Mouse (Mus musculus) kidney, embryonic 14.5 days (tissue): ENCODE measurements around the gene Slc41a2. TPM values are rescaled to one million over a fixed set of nuclear protein-coding genes. Genes with fewer than 3 reads are reported as not detected.

Source experiments
- ATAC-seq: fragments of 200-750 bp; cut with Nextera tagmentation; 2 replicates; pipeline ENCODE4 v1.8.0; 2017; ENCODE audit warnings: moderate number of reproducible peaks, mild to moderate bottlenecking, moderate TSS enrichment, moderate library complexity; ENCODE audit not compliant: low FRiP score, low TSS enrichment
- H3K27ac ChIP-seq: fragments of 300-500 bp; sonication (generic); 2 replicates; pipeline ENCODE4 v1.5.1; 2014; ENCODE audit warnings: low read depth, mild to moderate bottlenecking, low read length, moderate library complexity, mixed read lengths
- H3K27me3 ChIP-seq: fragments of 300-500 bp; sonication (generic); 2 replicates; pipeline ENCODE4 v1.6.1; 2014; ENCODE audit warnings: mild to moderate bottlenecking, low read length; ENCODE audit not compliant: control insufficient read depth, insufficient read depth
- H3K36me3 ChIP-seq: fragments of 300-500 bp; sonication (generic); 2 replicates; pipeline ENCODE4 v1.6.1; 2014; ENCODE audit warnings: low read length, mixed read lengths; ENCODE audit not compliant: control insufficient read depth, insufficient read depth
- H3K4me1 ChIP-seq: fragments of 300-500 bp; sonication (generic); 2 replicates; pipeline ENCODE4 v1.6.1; 2014; ENCODE audit warnings: low read length, mixed read lengths; ENCODE audit not compliant: control insufficient read depth, insufficient read depth
- H3K4me2 ChIP-seq: fragments of 300-500 bp; sonication (generic); replicated peaks from 2 replicates; pipeline ENCODE4 v1.6.1; 2014; ENCODE audit warnings: low read depth, mild to moderate bottlenecking, low read length
- H3K4me3 ChIP-seq: fragments of 300-500 bp; sonication (generic); 2 replicates; pipeline ENCODE4 v1.5.1; 2014; ENCODE audit warnings: mild to moderate bottlenecking, low read length
- H3K9ac ChIP-seq: fragments of 300-500 bp; sonication (generic); 2 replicates; pipeline ENCODE4 v1.6.1; 2014; ENCODE audit warnings: low read depth, mild to moderate bottlenecking, low read length, moderate library complexity
- H3K9me3 ChIP-seq: fragments of 300-500 bp; sonication (generic); 2 replicates; pipeline ENCODE4 v1.6.1; 2016; ENCODE audit warnings: low read length; ENCODE audit not compliant: control insufficient read depth
- WGBS: fragments of 180-500 bp; shearing (Covaris S2); extraction: QIAGEN DNeasy Blood & Tissue Kit; methylation state at CpG from one replicate; pipeline ENCODE4 v1.1.7; 2014; 5-methylcytosine and 5-hydroxymethylcytosine counted together
- polyA plus RNA-seq: library from polyadenylated mRNA; unstranded; fragments of >200 nt; fragmentation: Nextera tagmentation; extraction: Ambion mirVana; gene quantifications from 2 replicates; pipeline ENCODE4 v1.2.1, GENCODE M21; 2014

Gene Slc41a2
- polyA plus RNA-seq, 1 experiment from 2014 or later = 0.50 TPM

- Histone ChIP-seq H3K4me3 (no peak overlapping the region), H3K9ac (no peak overlapping the region), H3K4me2 (no peak overlapping the region), H3K27me3 (no peaks in the 10 kb centered on the region), H3K4me1 (peaks cover 34% of the 10 kb centered on the region), H3K36me3 (no peaks in the 10 kb centered on the region), H3K9me3 (peaks cover under 1% of the 10 kb centered on the region; the same call in 1 of the 2 replicates), H3K27ac (peak overlapping the region; percentile 56; the same call in 1 of the 2 replicates)
- 58% methylated on average over 7 of the region's 7 CpGs for WGBS
- ATAC-seq = 0 out of 2 replicates have a peak, but pooled peaks have one; percentile 5
These were observed 153.1 kb downstream of the Slc41a2 start for GRCm38 (mm10) chr10:83184480-83185069.

- Histone ChIP-seq H3K4me2 (no peak overlapping the region), H3K9me3 (peaks cover 3% of the 10 kb centered on the region; the same call in 1 of the 2 replicates), H3K27ac (peak overlapping the region; percentile 56; the same call in 1 of the 2 replicates), H3K27me3 (no peaks in the 10 kb centered on the region), H3K36me3 (no peaks in the 10 kb centered on the region), H3K9ac (no peak overlapping the region), H3K4me3 (no peak overlapping the region), H3K4me1 (peaks cover 34% of the 10 kb centered on the region)
- ATAC-seq = peak; percentile 15; the same call in 1 of the 2 replicates
- WGBS = 58% methylated on average over 12 of the region's 12 CpGs
These were observed 153.8 kb downstream of the Slc41a2 start for GRCm38 (mm10) chr10:83183634-83184479.

- no peak for ATAC-seq
- no peak overlapping the region for H3K4me3 ChIP-seq
- no peaks in the 10 kb centered on the region for H3K27me3 ChIP-seq
- WGBS = 36% methylated on average over 8 of the region's 8 CpGs
- no peak overlapping the region for H3K27ac ChIP-seq
- no peak overlapping the region for H3K9ac ChIP-seq
- H3K9me3 ChIP-seq = peaks cover 3% of the 10 kb centered on the region; the same call in 1 of the 2 replicates
- H3K4me2 ChIP-seq = no peak overlapping the region
- no peaks in the 10 kb centered on the region for H3K36me3 ChIP-seq
- H3K4me1 ChIP-seq = peaks cover 34% of the 10 kb centered on the region
These were observed 155.1 kb downstream of the Slc41a2 start for GRCm38 (mm10) chr10:83182573-83182960.

- Histone ChIP-seq H3K27me3 (no peaks in the 10 kb centered on the region), H3K9me3 (peaks cover 3% of the 10 kb centered on the region; the same call in 1 of the 2 replicates), H3K4me2 (no peak overlapping the region), H3K4me1 (peaks cover 32% of the 10 kb centered on the region), H3K36me3 (no peaks in the 10 kb centered on the region), H3K9ac (no peak overlapping the region), H3K4me3 (no peak overlapping the region), H3K27ac (0 out of 2 replicates have a peak overlapping the region, but pooled peaks have one; percentile 8)
- peak; percentile 18; the same call in 1 of the 2 replicates for ATAC-seq
- 55% methylated on average over 15 of the region's 15 CpGs for WGBS
These were observed 155.7 kb downstream of the Slc41a2 start for GRCm38 (mm10) chr10:83181831-83182572.

Other genes starting within 250 kb of the Slc41a2 start
- 0.69 and 0.89 TPM in 2 replicates for gene D10Wsu102e, start 22.3 kb upstream of the Slc41a2 start, polyA plus RNA-seq
- 0.74 and 0.76 TPM in 2 replicates for gene Aldh1l2, start 196.3 kb upstream of the Slc41a2 start, polyA plus RNA-seq
- gene Washc4, start 205.9 kb upstream of the Slc41a2 start, polyA plus RNA-seq = 22.8 and 44.1 TPM in 2 replicates